Comparison of ENCODE assay signal across 15 mouse cellular contexts in the genomic region with DNA sequence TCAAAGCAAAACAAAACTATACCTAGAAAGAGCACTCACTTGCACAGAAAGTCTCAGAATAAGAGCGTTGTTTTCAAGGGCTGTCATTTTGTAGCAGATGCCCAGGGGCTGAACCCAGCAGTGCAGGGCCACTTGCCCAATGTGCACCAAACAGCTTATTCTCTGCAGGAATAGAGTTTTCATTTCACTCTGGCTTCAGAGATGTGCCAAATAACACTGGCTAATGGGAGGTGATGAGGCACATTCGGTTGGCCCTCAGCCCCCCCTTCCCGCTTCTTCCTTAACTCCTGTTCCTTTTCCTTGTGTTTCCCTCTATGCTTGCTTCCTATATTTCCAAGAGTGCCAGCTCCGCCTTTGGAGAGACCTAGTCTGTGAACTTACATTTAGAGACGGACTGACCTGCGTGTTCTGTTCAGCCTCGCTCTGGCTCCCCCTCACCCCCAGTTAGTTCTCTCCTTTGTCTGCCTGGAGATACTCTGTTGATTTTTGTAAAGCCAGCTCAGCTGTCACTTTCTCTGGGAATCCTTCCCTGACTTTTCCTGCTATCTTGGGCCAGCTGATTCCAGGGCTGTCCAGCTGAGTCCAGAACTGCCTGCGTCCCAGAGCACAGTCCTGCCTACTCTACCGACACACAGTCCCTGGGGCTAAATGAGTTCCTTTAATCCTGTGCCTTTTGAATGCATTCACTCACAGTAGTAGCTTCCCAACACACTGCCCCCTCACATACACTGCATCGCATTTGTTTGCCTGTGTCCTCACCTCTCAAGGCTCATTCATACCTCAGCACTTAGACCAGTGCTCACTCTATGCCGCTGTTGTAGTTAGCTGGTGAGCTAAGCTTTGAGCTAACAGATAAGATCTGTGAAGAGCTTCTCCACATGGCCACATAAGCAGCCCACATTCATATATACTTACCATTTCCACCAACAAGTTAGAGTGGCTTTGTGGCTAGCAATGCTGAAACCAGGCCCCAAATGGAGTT.
A peak's percentile ranks its signal among the peaks of the same experiment; 100 is the strongest.
DNase-seq lines count a peak whose midpoint lies in the region; ATAC-seq and TF ChIP-seq lines count a peak whose summit lies in the region.
"Had no signal": no experiment of that assay in that cellular context is flagged by ENCODE, and none has a peak within 500 bp of the region (broad histone marks: within the 10 kb centered on the region; RNA-seq: fewer than 3 reads in every experiment).

No protein-coding gene starts in this region.

- WGBS in forebrain, embryonic 15.5 days = 12% methylated on average over 11 of the region's 11 CpGs
- WGBS in midbrain, embryonic 13.5 days = 12% methylated on average over 11 of the region's 11 CpGs
- 75% methylated on average over 11 of the region's 11 CpGs for WGBS in kidney, adult 2 months

- no peak for TF ChIP-seq POLR2A in kidney, adult 2 months (IDR thresholded peaks at IDR 0.05; ENCODE audit: low read depth, low read length)

- peak; percentile 78 for ATAC-seq in forebrain, embryonic 15.5 days (replicated peaks)
- peak; percentile 57 for ATAC-seq in midbrain, embryonic 13.5 days
- ATAC-seq: liver, embryonic 12.5 days had no signal

- H3K27me3 ChIP-seq in forebrain, embryonic 15.5 days = no peaks in the 10 kb centered on the region
- no peaks in the 10 kb centered on the region for H3K27me3 ChIP-seq in midbrain, embryonic 13.5 days
- H3K27me3 ChIP-seq in kidney, adult 2 months (replicated peaks; ENCODE audit: control insufficient read depth, insufficient read depth, low read length) = no peaks in the 10 kb centered on the region
- H3K27me3 ChIP-seq: heart, embryonic 15.5 days; liver, embryonic 12.5 days; stomach, embryonic 15.5 days had no signal

- no peaks in the 10 kb centered on the region for H3K9me3 ChIP-seq in forebrain, embryonic 15.5 days
- H3K9me3 ChIP-seq in midbrain, embryonic 13.5 days = no peaks in the 10 kb centered on the region
- H3K9me3 ChIP-seq: heart, embryonic 15.5 days; liver, embryonic 12.5 days; stomach, embryonic 15.5 days had no signal

- peak; percentile 26 for DNase-seq in embryo, embryonic 9.5 days (ENCODE audit: extremely low spot score)
- no peak for DNase-seq in embryo, embryonic 10 days (ENCODE audit: low spot score)
- DNase-seq in ZHBTc4 (ENCODE audit: low read depth, low spot score) = peak; percentile 40
- no peak for DNase-seq in gastrocnemius, adult 8-10 months (ENCODE audit: low spot score in 2 of 2)
- no peak for DNase-seq in kidney, postnatal 36 days
- DNase-seq in kidney, adult 2 months = no peak
- DNase-seq: B cell, adult 2 months; cerebellum, adult 9-11 months; right cerebral cortex, adult 18-20 months; thymus, postnatal 4 days had no signal

- H3K9ac ChIP-seq in forebrain, embryonic 15.5 days (replicated peaks) = no peak overlapping the region
- H3K9ac ChIP-seq in midbrain, embryonic 13.5 days (replicated peaks) = no peak overlapping the region
- H3K9ac ChIP-seq: heart, embryonic 15.5 days; liver, embryonic 12.5 days; stomach, embryonic 15.5 days had no signal

- peaks cover 46% of the 10 kb centered on the region for H3K4me1 ChIP-seq in forebrain, embryonic 15.5 days
- H3K4me1 ChIP-seq in midbrain, embryonic 13.5 days (replicated peaks) = peaks cover 42% of the 10 kb centered on the region
- no peaks in the 10 kb centered on the region for H3K4me1 ChIP-seq in kidney, adult 2 months (ENCODE audit: control insufficient read depth, insufficient read depth, low read length)
- H3K4me1 ChIP-seq: liver, embryonic 12.5 days; stomach, embryonic 15.5 days had no signal

- peak overlapping the region; percentile 60 for H3K27ac ChIP-seq in forebrain, embryonic 15.5 days (replicated peaks)
- peak overlapping the region; percentile 76 for H3K27ac ChIP-seq in midbrain, embryonic 13.5 days
- no peak overlapping the region for H3K27ac ChIP-seq in kidney, adult 2 months (ENCODE audit: insufficient read depth, low read depth, low read length)
- H3K27ac ChIP-seq: heart, embryonic 15.5 days; liver, embryonic 12.5 days; stomach, embryonic 15.5 days had no signal

- no peak overlapping the region for H3K4me3 ChIP-seq in forebrain, embryonic 15.5 days
- no peak overlapping the region for H3K4me3 ChIP-seq in midbrain, embryonic 13.5 days (replicated peaks)
- H3K4me3 ChIP-seq in kidney, adult 2 months (ENCODE audit: insufficient read depth, low read depth, low read length) = no peak overlapping the region
- H3K4me3 ChIP-seq: heart, embryonic 15.5 days; liver, embryonic 12.5 days; stomach, embryonic 15.5 days had no signal

- no peaks in the 10 kb centered on the region for H3K36me3 ChIP-seq in forebrain, embryonic 15.5 days
- H3K36me3 ChIP-seq in midbrain, embryonic 13.5 days = no peaks in the 10 kb centered on the region
- no peaks in the 10 kb centered on the region for H3K36me3 ChIP-seq in kidney, adult 2 months (ENCODE audit: control insufficient read depth, insufficient read depth, low read length)
- H3K36me3 ChIP-seq: heart, embryonic 15.5 days; liver, embryonic 12.5 days; stomach, embryonic 15.5 days had no signal

- no peak for TF ChIP-seq CTCF in kidney, adult 2 months (conservative IDR thresholded peaks at IDR 0.05; ENCODE audit: insufficient read depth, insufficient read length, low read depth, low read length)

- H3K4me2 ChIP-seq in forebrain, embryonic 15.5 days (replicated peaks) = peak overlapping the region; percentile 30
- peak overlapping the region; percentile 41 for H3K4me2 ChIP-seq in midbrain, embryonic 13.5 days (replicated peaks)
- H3K4me2 ChIP-seq: stomach, embryonic 15.5 days had no signal

Comparison
In these comparisons a context has a peak if more than half of its experiments do, and no peak if none do; other contexts are left out.
1. DNase-seq: peak in embryo, embryonic 9.5 days (single experiment) and ZHBTc4 (single experiment); none in embryo, embryonic 10 days (single experiment), gastrocnemius, adult 8-10 months (0 of 2), kidney, postnatal 36 days (0 of 2) and kidney, adult 2 months (single experiment).